Mouse (Mus musculus): Measurements from ENCODE around the gene Tapbp. TPM values are rescaled to one million over a fixed set of nuclear protein-coding genes. Genes with fewer than 3 reads are reported as not detected.
"Not testable (repeated sequence)": the region's sequence is repeated elsewhere in the genome, so short reads cannot be mapped to it uniquely, and the experiment has no call there.

The Tapbp gene
- polyA plus RNA-seq, 1 experiment from 2014 or later = 35.6 TPM

- not testable (repeated sequence) for H3K9me3 ChIP-seq; H3K27me3 ChIP-seq (replicated peaks); ATAC-seq; H3K36me3 ChIP-seq; H3K4me2 ChIP-seq (replicated peaks); H3K4me3 ChIP-seq (replicated peaks); H3K9ac ChIP-seq; H3K27ac ChIP-seq; H3K4me1 ChIP-seq (replicated peaks)
- WGBS = 65% methylated on average over 4 of the region's 4 CpGs
Measured at GRCm38 (mm10) chr17:33893011-33893410, 22.7 kb upstream of the Tapbp start.

- no peak for ATAC-seq
- no peaks in the 10 kb centered on the region for H3K36me3 ChIP-seq
- no peak overlapping the region for H3K9ac ChIP-seq
- H3K27me3 ChIP-seq (replicated peaks) = no peaks in the 10 kb centered on the region
- no peak overlapping the region for H3K4me2 ChIP-seq (replicated peaks)
- 40% methylated on average over 6 of the region's 6 CpGs for WGBS
- no peak overlapping the region for H3K4me3 ChIP-seq (replicated peaks)
- no peaks in the 10 kb centered on the region for H3K9me3 ChIP-seq
- H3K27ac ChIP-seq = no peak overlapping the region
- no peaks in the 10 kb centered on the region for H3K4me1 ChIP-seq (replicated peaks)
Measured at GRCm38 (mm10) chr17:33897114-33897794, 18.4 kb upstream of the Tapbp start.

- not testable (repeated sequence) for H3K27me3 ChIP-seq (replicated peaks); H3K4me2 ChIP-seq (replicated peaks); ATAC-seq; H3K36me3 ChIP-seq; H3K27ac ChIP-seq; H3K9me3 ChIP-seq; H3K4me1 ChIP-seq (replicated peaks); H3K9ac ChIP-seq; H3K4me3 ChIP-seq (replicated peaks)
- WGBS = 82% methylated on average over 4 of the region's 4 CpGs
Measured at GRCm38 (mm10) chr17:33898193-33898592, 17.5 kb upstream of the Tapbp start.

GRCm38 (mm10) chr17:33899642-33900041, 16.1 kb upstream of the Tapbp start:
- no peak overlapping the region for H3K9ac ChIP-seq
- H3K36me3 ChIP-seq = no peaks in the 10 kb centered on the region
- WGBS = 89% methylated on average over 4 of the region's 4 CpGs
- no peak overlapping the region for H3K4me2 ChIP-seq (replicated peaks)
- H3K27ac ChIP-seq = no peak overlapping the region
- ATAC-seq = no peak
- no peaks in the 10 kb centered on the region for H3K9me3 ChIP-seq
- H3K4me3 ChIP-seq (replicated peaks) = no peak overlapping the region
- H3K4me1 ChIP-seq (replicated peaks) = no peaks in the 10 kb centered on the region
- H3K27me3 ChIP-seq (replicated peaks) = no peaks in the 10 kb centered on the region

GRCm38 (mm10) chr17:33900281-33900988, 15.3 kb upstream of the Tapbp start:
- no peak overlapping the region for H3K27ac ChIP-seq
- H3K36me3 ChIP-seq = no peaks in the 10 kb centered on the region
- no peaks in the 10 kb centered on the region for H3K4me1 ChIP-seq (replicated peaks)
- H3K27me3 ChIP-seq (replicated peaks) = no peaks in the 10 kb centered on the region
- no peak overlapping the region for H3K4me2 ChIP-seq (replicated peaks)
- H3K9ac ChIP-seq = no peak overlapping the region
- H3K4me3 ChIP-seq (replicated peaks) = no peak overlapping the region
- 47% methylated on average over 7 of the region's 7 CpGs for WGBS
- H3K9me3 ChIP-seq = no peaks in the 10 kb centered on the region
- peak; percentile 26; the same call in 1 of the 2 replicates for ATAC-seq

GRCm38 (mm10) chr17:33900989-33901314, 14.7 kb upstream of the Tapbp start:
- Histone ChIP-seq H3K36me3 (no peaks in the 10 kb centered on the region), H3K4me3 (replicated peaks) (no peak overlapping the region), H3K27me3 (replicated peaks) (no peaks in the 10 kb centered on the region), H3K27ac (no peak overlapping the region), H3K9ac (no peak overlapping the region), H3K4me2 (replicated peaks) (no peak overlapping the region), H3K9me3 (no peaks in the 10 kb centered on the region), H3K4me1 (replicated peaks) (no peaks in the 10 kb centered on the region)
- no peak for ATAC-seq
- 70% methylated on average over 4 of the region's 4 CpGs for WGBS

GRCm38 (mm10) chr17:33901653-33902052, 14.0 kb upstream of the Tapbp start:
- no peak overlapping the region for H3K9ac ChIP-seq
- H3K4me2 ChIP-seq (replicated peaks) = no peak overlapping the region
- no peak for ATAC-seq
- 55% methylated on average over 4 of the region's 4 CpGs for WGBS
- no peak overlapping the region for H3K27ac ChIP-seq
- H3K9me3 ChIP-seq = no peaks in the 10 kb centered on the region
- H3K27me3 ChIP-seq (replicated peaks) = no peaks in the 10 kb centered on the region
- no peaks in the 10 kb centered on the region for H3K36me3 ChIP-seq
- H3K4me3 ChIP-seq (replicated peaks) = no peak overlapping the region
- H3K4me1 ChIP-seq (replicated peaks) = no peaks in the 10 kb centered on the region

- no peaks in the 10 kb centered on the region for H3K4me1 ChIP-seq (replicated peaks)
- H3K9me3 ChIP-seq = no peaks in the 10 kb centered on the region
- H3K27me3 ChIP-seq (replicated peaks) = no peaks in the 10 kb centered on the region
- no peak overlapping the region for H3K4me2 ChIP-seq (replicated peaks)
- no peak overlapping the region for H3K9ac ChIP-seq
- ATAC-seq = no peak
- no peak overlapping the region for H3K27ac ChIP-seq
- no peak overlapping the region for H3K4me3 ChIP-seq (replicated peaks)
- 26% methylated on average over 4 of the region's 4 CpGs for WGBS
- no peaks in the 10 kb centered on the region for H3K36me3 ChIP-seq
Measured at GRCm38 (mm10) chr17:33902079-33902478, 13.6 kb upstream of the Tapbp start.

GRCm38 (mm10) chr17:33902491-33902890, 13.2 kb upstream of the Tapbp start:
- WGBS = 81% methylated on average over 7 of the region's 7 CpGs

GRCm38 (mm10) chr17:33903911-33904651, 11.6 kb upstream of the Tapbp start:
- H3K9me3 ChIP-seq; H3K4me1 ChIP-seq (replicated peaks); ATAC-seq; H3K27ac ChIP-seq; H3K4me2 ChIP-seq (replicated peaks); H3K4me3 ChIP-seq (replicated peaks); H3K9ac ChIP-seq; H3K27me3 ChIP-seq (replicated peaks); H3K36me3 ChIP-seq: not testable (repeated sequence)
- 72% methylated on average over 6 of the region's 6 CpGs for WGBS

More at GRCm38 (mm10) chr17:33902491-33902890, 13.2 kb upstream of the Tapbp start:
- no peaks in the 10 kb centered on the region for H3K9me3 ChIP-seq
- no peak overlapping the region for H3K4me3 ChIP-seq (replicated peaks)
- H3K4me1 ChIP-seq (replicated peaks) = no peaks in the 10 kb centered on the region
- no peaks in the 10 kb centered on the region for H3K36me3 ChIP-seq
- H3K4me2 ChIP-seq (replicated peaks) = no peak overlapping the region
- no peak overlapping the region for H3K27ac ChIP-seq
- no peak overlapping the region for H3K9ac ChIP-seq
- no peaks in the 10 kb centered on the region for H3K27me3 ChIP-seq (replicated peaks)
- ATAC-seq = no peak

GRCm38 (mm10) chr17:33904835-33905234, 10.9 kb upstream of the Tapbp start, which contains the start of gene Platr17:
Gene Platr17 (plus strand): TSS chr17:33905135.
- H3K4me2 ChIP-seq (replicated peaks); H3K27ac ChIP-seq; H3K36me3 ChIP-seq; H3K4me1 ChIP-seq (replicated peaks); H3K4me3 ChIP-seq (replicated peaks); H3K9me3 ChIP-seq; H3K27me3 ChIP-seq (replicated peaks); H3K9ac ChIP-seq; ATAC-seq: not testable (repeated sequence)
- 36% methylated on average over 3 of the region's 4 CpGs for whole genome bisulfite sequencing

GRCm38 (mm10) chr17:33908331-33909076, 7.2 kb upstream of the Tapbp start:
- WGBS = under 1% methylated on average over 44 of the region's 44 CpGs
- H3K36me3 ChIP-seq = peaks cover 22% of the 10 kb centered on the region
- peak overlapping the region; percentile 88 for H3K4me2 ChIP-seq (replicated peaks)
- no peaks in the 10 kb centered on the region for H3K9me3 ChIP-seq
- peak; percentile 73 for ATAC-seq
- H3K9ac ChIP-seq = peak overlapping the region; percentile 54
- no peaks in the 10 kb centered on the region for H3K27me3 ChIP-seq (replicated peaks)
- peak overlapping the region; percentile 92 for H3K27ac ChIP-seq
- peaks cover 20% of the 10 kb centered on the region for H3K4me1 ChIP-seq (replicated peaks)
- H3K4me3 ChIP-seq (replicated peaks) = peak overlapping the region; percentile 85
